Mouse (Mus musculus): ENCODE data around the gene Galr2. TPM values are rescaled to one million over a fixed set of nuclear protein-coding genes. Genes with fewer than 3 reads are reported as not detected.
A peak's percentile ranks its signal among the peaks of the same experiment; 100 is the strongest.

Gene Galr2
- polyA plus RNA-seq, 1 experiment: 0.18 TPM

DNA sequence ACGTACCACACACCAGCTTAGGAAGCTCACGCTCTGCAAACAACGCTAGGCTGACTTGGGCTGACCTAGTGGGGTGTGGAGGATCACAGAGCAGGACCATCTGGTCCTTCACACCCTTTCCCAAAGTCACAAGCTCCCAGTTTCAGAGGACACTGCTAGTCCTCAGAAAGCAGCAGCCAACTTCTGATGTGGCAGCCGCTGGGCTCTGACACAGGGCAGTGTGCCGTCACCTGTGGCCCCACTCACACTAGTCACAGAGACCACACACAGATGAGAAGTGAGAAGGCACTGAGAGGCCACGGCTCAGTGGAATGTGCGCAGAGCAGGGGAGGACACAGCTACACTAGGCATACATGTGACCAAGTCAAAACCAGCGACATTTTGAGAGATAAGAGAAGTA lies 29.8 kb upstream of the Galr2 start:
- no peak for DNase-seq
- TF ChIP-seq CTCF (IDR thresholded peaks at IDR 0.05; ENCODE audit: insufficient read depth, low read length): no peak
- TF ChIP-seq POLR2A (IDR thresholded peaks at IDR 0.05; ENCODE audit: borderline replicate concordance, extremely low read depth, low read depth, low read length): no peak
- WGBS: 84% methylated on average over 8 of the region's 8 CpGs
- Histone ChIP-seq H3K4me1 (ENCODE audit: control insufficient read depth, insufficient read depth, low read length) (no peaks in the 10 kb centered on the region), H3K4me3 (replicated peaks; ENCODE audit: extremely low read depth, low read depth, low read length) (no peak overlapping the region)

DNA sequence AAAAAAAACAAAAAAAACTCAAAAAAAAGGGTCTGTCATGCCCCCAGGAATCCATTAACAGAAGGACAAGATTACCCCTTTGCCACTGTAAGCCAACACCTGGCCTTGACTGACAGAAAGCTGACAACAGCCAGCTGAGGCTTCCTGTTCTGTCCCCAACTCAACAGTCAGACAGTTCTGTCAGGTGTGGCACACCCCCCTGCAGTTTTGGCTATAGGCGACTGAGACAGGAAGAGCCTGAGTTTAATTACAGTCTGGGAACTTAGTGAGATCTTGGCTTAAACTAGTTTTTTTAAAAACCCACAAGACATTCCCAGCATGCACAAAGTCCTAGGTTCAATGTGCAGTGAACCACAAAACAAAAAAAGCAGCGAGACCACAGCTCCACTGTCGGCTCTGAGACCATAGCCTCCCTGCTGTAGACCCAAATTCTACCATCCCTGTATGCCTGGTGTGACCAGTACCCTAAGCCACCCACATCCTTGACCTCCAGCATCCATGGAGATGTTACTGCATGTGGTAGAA lies 27.6 kb upstream of the Galr2 start:
- WGBS: 81% methylated on average over 3 of the region's 3 CpGs
- TF ChIP-seq POLR2A (IDR thresholded peaks at IDR 0.05; ENCODE audit: borderline replicate concordance, extremely low read depth, low read depth, low read length) (no peak), CTCF (IDR thresholded peaks at IDR 0.05; ENCODE audit: insufficient read depth, low read length) (no peak)
- no peak for DNase-seq
- Histone ChIP-seq H3K4me1 (ENCODE audit: control insufficient read depth, insufficient read depth, low read length) (no peaks in the 10 kb centered on the region), H3K4me3 (replicated peaks; ENCODE audit: extremely low read depth, low read depth, low read length) (no peak overlapping the region)

DNA sequence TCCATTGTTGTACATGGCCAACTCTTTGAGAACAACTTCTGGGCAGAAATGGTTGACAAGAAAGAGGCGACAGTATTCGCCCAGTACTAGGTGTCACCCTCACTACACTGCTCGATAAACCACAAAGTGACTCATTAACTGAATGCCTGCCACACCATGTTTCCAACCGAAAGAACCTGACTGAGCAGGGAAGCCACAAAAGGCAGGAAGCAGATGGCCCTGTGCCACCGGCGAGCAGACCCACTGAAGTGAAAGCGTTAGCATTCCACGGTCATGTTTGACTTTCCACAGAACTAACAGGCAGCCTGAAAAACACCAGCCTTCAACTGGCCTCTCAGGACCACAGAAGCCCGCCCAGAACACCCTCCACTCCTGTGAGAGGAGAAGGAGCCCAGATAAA lies 26.1 kb upstream of the Galr2 start:
- TF ChIP-seq CTCF (IDR thresholded peaks at IDR 0.05; ENCODE audit: insufficient read depth, low read length) (no peak), POLR2A (IDR thresholded peaks at IDR 0.05; ENCODE audit: borderline replicate concordance, extremely low read depth, low read depth, low read length) (no peak)
- 45% methylated on average over 9 of the region's 9 CpGs for WGBS
- Histone ChIP-seq H3K4me3 (replicated peaks; ENCODE audit: extremely low read depth, low read depth, low read length) (no peak overlapping the region), H3K4me1 (ENCODE audit: control insufficient read depth, insufficient read depth, low read length) (no peaks in the 10 kb centered on the region)
- DNase-seq: peak; percentile 41

- 72% methylated on average over 22 of the region's 22 CpGs for WGBS
- H3K4me1 ChIP-seq (ENCODE audit: control insufficient read depth, insufficient read depth, low read length): no peaks in the 10 kb centered on the region
- H3K4me3 ChIP-seq (replicated peaks; ENCODE audit: extremely low read depth, low read depth, low read length): no peak overlapping the region
- TF ChIP-seq POLR2A (IDR thresholded peaks at IDR 0.05; ENCODE audit: borderline replicate concordance, extremely low read depth, low read depth, low read length) (no peak), CTCF (IDR thresholded peaks at IDR 0.05; ENCODE audit: insufficient read depth, low read length) (no peak)
- DNase-seq: no peak
Measured at GRCm38 (mm10) chr11:116255090-116255981, 25.4 kb upstream of the Galr2 start.

GRCm38 (mm10) chr11:116255982-116256675 lies 24.6 kb upstream of the Galr2 start:
- WGBS: 68% methylated on average over 9 of the region's 9 CpGs
- Histone ChIP-seq H3K4me1 (ENCODE audit: control insufficient read depth, insufficient read depth, low read length) (no peaks in the 10 kb centered on the region), H3K4me3 (replicated peaks; ENCODE audit: extremely low read depth, low read depth, low read length) (no peak overlapping the region)
- TF ChIP-seq CTCF (IDR thresholded peaks at IDR 0.05; ENCODE audit: insufficient read depth, low read length): no peak
- TF ChIP-seq POLR2A (IDR thresholded peaks at IDR 0.05; ENCODE audit: borderline replicate concordance, extremely low read depth, low read depth, low read length): no peak
- no peak for DNase-seq

DNA sequence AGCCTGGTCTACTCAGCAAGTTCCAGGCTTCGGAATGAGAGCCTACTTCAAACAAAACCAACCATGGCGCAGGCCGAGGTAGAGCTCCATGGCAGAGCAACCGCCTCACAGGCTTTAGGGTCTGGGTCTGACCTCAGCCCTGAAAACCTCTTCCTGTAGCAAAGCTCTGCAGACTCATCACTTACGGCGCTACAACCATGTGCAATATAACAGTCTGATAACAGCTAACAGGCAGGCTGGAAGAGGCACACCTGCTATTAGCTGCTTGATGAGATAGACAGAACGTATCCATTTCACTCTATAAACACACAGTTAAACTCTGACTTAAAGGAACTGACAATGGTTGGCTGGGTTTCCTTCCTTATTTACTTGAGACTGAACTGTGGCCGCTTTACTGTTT lies 21.3 kb upstream of the Galr2 start:
- WGBS: 77% methylated on average over 8 of the region's 8 CpGs
- no peak for DNase-seq
- TF ChIP-seq CTCF (IDR thresholded peaks at IDR 0.05; ENCODE audit: insufficient read depth, low read length) (no peak), POLR2A (IDR thresholded peaks at IDR 0.05; ENCODE audit: borderline replicate concordance, extremely low read depth, low read depth, low read length) (no peak)
- Histone ChIP-seq H3K4me3 (replicated peaks; ENCODE audit: extremely low read depth, low read depth, low read length) (no peak overlapping the region), H3K4me1 (ENCODE audit: control insufficient read depth, insufficient read depth, low read length) (no peaks in the 10 kb centered on the region)

GRCm38 (mm10) chr11:116260259-116260658 lies 20.5 kb upstream of the Galr2 start:
- Histone ChIP-seq H3K4me3 (replicated peaks; ENCODE audit: extremely low read depth, low read depth, low read length) (no peak overlapping the region), H3K4me1 (ENCODE audit: control insufficient read depth, insufficient read depth, low read length) (no peaks in the 10 kb centered on the region)
- TF ChIP-seq POLR2A (IDR thresholded peaks at IDR 0.05; ENCODE audit: borderline replicate concordance, extremely low read depth, low read depth, low read length) (no peak), CTCF (IDR thresholded peaks at IDR 0.05; ENCODE audit: insufficient read depth, low read length) (no peak)
- peak; percentile 70 for DNase-seq
- 69% methylated on average over 7 of the region's 7 CpGs for WGBS

GRCm38 (mm10) chr11:116265352-116265751 lies 15.4 kb upstream of the Galr2 start:
- Histone ChIP-seq H3K4me3 (replicated peaks; ENCODE audit: extremely low read depth, low read depth, low read length) (no peak overlapping the region), H3K4me1 (ENCODE audit: control insufficient read depth, insufficient read depth, low read length) (no peaks in the 10 kb centered on the region)
- DNase-seq: no peak
- WGBS: 72% methylated on average over 11 of the region's 11 CpGs
- TF ChIP-seq POLR2A (IDR thresholded peaks at IDR 0.05; ENCODE audit: borderline replicate concordance, extremely low read depth, low read depth, low read length): no peak
- TF ChIP-seq CTCF (IDR thresholded peaks at IDR 0.05; ENCODE audit: insufficient read depth, low read length): no peak

- Histone ChIP-seq H3K4me3 (replicated peaks; ENCODE audit: extremely low read depth, low read depth, low read length) (no peak overlapping the region), H3K4me1 (ENCODE audit: control insufficient read depth, insufficient read depth, low read length) (no peaks in the 10 kb centered on the region)
- WGBS: 86% methylated on average over 4 of the region's 4 CpGs
- no peak for DNase-seq
- TF ChIP-seq CTCF (IDR thresholded peaks at IDR 0.05; ENCODE audit: insufficient read depth, low read length): no peak
- TF ChIP-seq POLR2A (IDR thresholded peaks at IDR 0.05; ENCODE audit: borderline replicate concordance, extremely low read depth, low read depth, low read length): no peak
Measured at GRCm38 (mm10) chr11:116265850-116266249, 14.9 kb upstream of the Galr2 start.
